Mouse (Mus musculus) ES-E14 (cell line): Measurements from ENCODE around the gene Bco1. TPM values are rescaled to one million over a fixed set of nuclear protein-coding genes. Genes with fewer than 3 reads are reported as not detected.

Experiments
- DNase-seq: peaks from one replicate; pipeline ENCODE4 v3.0.0-alpha.2; 2013; ENCODE audit warnings: low read depth, low spot score
- H3K27ac ChIP-seq: 2 replicates; pipeline ENCODE4 v1.5.1; 2012; ENCODE audit warnings: low read depth, mild to moderate bottlenecking, low read length, moderate library complexity, mixed read lengths; ENCODE audit not compliant: poor library complexity, insufficient read depth, severe bottlenecking
- H3K36me3 ChIP-seq: 2 replicates; pipeline ENCODE4 v1.6.1; 2012; ENCODE audit warnings: mild to moderate bottlenecking, low read length, moderate library complexity, mixed read lengths; ENCODE audit not compliant: control insufficient read depth, poor library complexity, insufficient read depth, severe bottlenecking
- H3K4me1 ChIP-seq, 2 experiments: fragments of 150-350 bp in 1 of 2; sonication (generic) in 1 of 2; 2 replicates each; pipeline ENCODE4 v1.6.1; 2012; ENCODE audit warnings: low read length in 2 of 2, mild to moderate bottlenecking in 1 of 2, mixed read lengths in 1 of 2; ENCODE audit not compliant: control insufficient read depth in 2 of 2, insufficient read depth in 2 of 2, poor library complexity in 1 of 2
- H3K4me3 ChIP-seq, 2 experiments: fragments of 150-350 bp in 1 of 2; sonication (generic) in 1 of 2; 2 replicates each; pipeline ENCODE4 v1.5.1; 2012; ENCODE audit warnings: low read length in 2 of 2, low read depth in 1 of 2, mild to moderate bottlenecking in 1 of 2, mixed read lengths in 1 of 2; ENCODE audit not compliant: insufficient read depth in 1 of 2, poor library complexity in 1 of 2, severe bottlenecking in 1 of 2
- H3K9ac ChIP-seq: 2 replicates; pipeline ENCODE4 v1.6.1; 2012; ENCODE audit warnings: low read depth, mild to moderate bottlenecking, low read length, mixed read lengths; ENCODE audit not compliant: poor library complexity, insufficient read depth, severe bottlenecking
- H3K9me3 ChIP-seq: fragments of 150-350 bp; sonication (generic); 2 replicates; pipeline ENCODE4 v1.6.1; 2012; ENCODE audit warnings: low read depth, mild to moderate bottlenecking, low read length; ENCODE audit not compliant: control insufficient read depth, insufficient read depth
- CHD2 ChIP-seq: IDR thresholded peaks from 2 replicates; pipeline ENCODE4 v1.6.1; 2014; ENCODE audit warnings: mild to moderate bottlenecking, low read depth, low read length, inconsistent platforms
- ZC3H11A ChIP-seq: IDR thresholded peaks from 2 replicates; pipeline ENCODE4 v1.6.1; 2012; ENCODE audit warnings: low read depth, mild to moderate bottlenecking, inconsistent platforms, low read length, borderline replicate concordance
- in situ Hi-C, 2 experiments: fragments of 600-800 bp; cut with MboI; formaldehyde crosslinking; loops; one replicate each; pipeline ENCODE4 v1.15.1; 2025; ENCODE audit warnings: low sequenced_read_pairs in 2 of 2, inconsistent platforms in 1 of 2; ENCODE audit not compliant: unreplicated experiment in 2 of 2
- total RNA-seq: library from RNA; depleted of rRNA; stranded (reverse); fragments of 300-350 nt; gene quantifications from 2 replicates; pipeline ENCODE4 v1.2.3, GENCODE M21; 2012; rRNA removed

The Bco1 gene
- total RNA-seq, 1 experiment = 0.09 TPM

- Histone ChIP-seq H3K9ac (no peak overlapping the region), H3K27ac (no peak overlapping the region), H3K36me3 (peaks cover 7% of the 10 kb centered on the region; the same call in 1 of the 2 replicates), H3K4me3 (no peak overlapping the region), H3K9me3 (no peaks in the 10 kb centered on the region), H3K4me1 (peaks cover 0 to 19% of the 10 kb centered on the region in 2 experiments; a peak in 2 of 4 replicates)
- no peak for DNase-seq
- in situ Hi-C loops = no loop called here
- TF ChIP-seq CHD2 (no peak), ZC3H11A (0 out of 2 replicates have a peak, but pooled peaks have one; percentile 15)
Observed at GRCm38 (mm10) chr8:117182746-117183145, 87.1 kb downstream of the Bco1 start.

Other genes with a start within 250 kb of the Bco1 start
- gene Cmc2, start 174.4 kb upstream of the Bco1 start, total RNA-seq = 24.4 and 33.4 TPM in 2 replicates
- gene Cenpn, start 174.1 kb upstream of the Bco1 start, total RNA-seq = 27.1 and 30.2 TPM in 2 replicates
- 19.9 and 21.1 TPM in 2 replicates for gene Atmin, start 152.5 kb upstream of the Bco1 start, total RNA-seq
- gene 1700030J22Rik, start 116.9 kb upstream of the Bco1 start, total RNA-seq = 1.1 and 1.3 TPM in 2 replicates
- gene Gcsh, start 102.3 kb upstream of the Bco1 start, total RNA-seq = 134 and 195 TPM in 2 replicates
- gene Pkd1l2, start 13.4 kb upstream of the Bco1 start, total RNA-seq = 1.5 TPM in 2 replicates
- gene Gan, start 62.3 kb downstream of the Bco1 start, total RNA-seq = 6.7 and 7.9 TPM in 2 replicates
- 24.5 and 26.3 TPM in 2 replicates for gene Cmip, start 161.2 kb downstream of the Bco1 start, total RNA-seq